Mouse (Mus musculus) forebrain, embryonic 11.5 days (tissue): Measurements from ENCODE around the gene Sec24d. TPM values are rescaled to one million over a fixed set of nuclear protein-coding genes. Genes with fewer than 3 reads are reported as not detected.

Experiments
- ATAC-seq: fragments of 200-750 bp; cut with Nextera tagmentation; replicated peaks from 2 replicates; pipeline ENCODE4 v1.8.0; 2017; ENCODE audit warnings: moderate TSS enrichment; ENCODE audit not compliant: low FRiP score
- DNase-seq: peaks from one replicate; pipeline ENCODE4 v3.0.0-alpha.2; 2017; ENCODE audit warnings: low spot score
- H3K27ac ChIP-seq: fragments of 300-500 bp; sonication (generic); 2 replicates; pipeline ENCODE4 v1.5.1; 2014; ENCODE audit warnings: low read depth, low read length
- H3K27me3 ChIP-seq: fragments of 300-500 bp; sonication (generic); 2 replicates; pipeline ENCODE4 v1.6.1; 2014; ENCODE audit warnings: mild to moderate bottlenecking, low read length, mixed read lengths; ENCODE audit not compliant: control insufficient read depth, insufficient read depth
- H3K36me3 ChIP-seq: fragments of 300-500 bp; sonication (generic); 2 replicates; pipeline ENCODE4 v1.6.1; 2014; ENCODE audit warnings: mild to moderate bottlenecking, low read length, moderate library complexity, mixed read lengths; ENCODE audit not compliant: control insufficient read depth, insufficient read depth
- H3K4me1 ChIP-seq: fragments of 300-500 bp; sonication (generic); replicated peaks from 2 replicates; pipeline ENCODE4 v1.6.1; 2014; ENCODE audit warnings: low read length, mixed read lengths; ENCODE audit not compliant: control insufficient read depth, insufficient read depth
- H3K4me2 ChIP-seq: fragments of 300-500 bp; sonication (generic); 2 replicates; pipeline ENCODE4 v1.6.1; 2014; ENCODE audit warnings: low read depth, mild to moderate bottlenecking, low read length, moderate library complexity, mixed read lengths; ENCODE audit not compliant: severe bottlenecking
- H3K4me3 ChIP-seq: fragments of 300-500 bp; sonication (generic); 2 replicates; pipeline ENCODE4 v1.5.1; 2014; ENCODE audit warnings: low read depth, low read length
- H3K9ac ChIP-seq: fragments of 300-500 bp; sonication (generic); 2 replicates; pipeline ENCODE4 v1.6.1; 2014; ENCODE audit warnings: low read length
- H3K9me3 ChIP-seq: fragments of 300-500 bp; sonication (generic); 2 replicates; pipeline ENCODE4 v1.6.1; 2016; ENCODE audit warnings: low read length, mixed read lengths; ENCODE audit not compliant: control insufficient read depth
- WGBS: fragments of 180-500 bp; shearing (Covaris S2); extraction: QIAGEN DNeasy Blood & Tissue Kit; methylation state at CpG from one replicate; pipeline ENCODE4 v1.1.7; 2014; 5-methylcytosine and 5-hydroxymethylcytosine counted together
- polyA plus RNA-seq: library from polyadenylated mRNA; unstranded; fragments of >200 nt; fragmentation: Nextera tagmentation; extraction: Ambion mirVana; gene quantifications from 2 replicates; pipeline ENCODE4 v1.2.1, GENCODE M21; 2014

Sec24d gene
- polyA plus RNA-seq, 1 experiment from 2014 or later: 18.2 TPM

DNA sequence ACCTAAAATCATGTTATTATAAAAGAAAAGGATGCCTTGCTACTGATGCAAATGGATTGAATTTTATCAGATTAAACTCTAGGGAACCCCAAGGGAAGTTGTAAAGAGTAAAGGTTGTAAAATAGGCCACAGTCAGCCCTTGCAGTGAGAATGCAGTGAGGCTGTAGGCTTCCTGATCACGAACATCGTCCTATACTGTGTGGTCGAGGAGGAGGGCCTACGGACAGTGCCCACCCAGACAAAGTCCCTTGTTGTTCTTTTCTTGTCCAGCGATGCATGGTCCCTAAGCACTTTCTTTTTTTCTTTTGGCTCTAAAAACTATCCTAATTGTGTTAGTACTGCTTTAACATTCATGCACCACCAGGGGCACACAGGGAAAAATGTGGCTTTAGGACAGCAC, 145.9 kb downstream of the Sec24d start:
- no peak overlapping the region for H3K4me2 ChIP-seq
- no peak overlapping the region for H3K4me3 ChIP-seq
- H3K27ac ChIP-seq: no peak overlapping the region
- no peak overlapping the region for H3K9ac ChIP-seq
- ATAC-seq: no peak
- no peaks in the 10 kb centered on the region for H3K9me3 ChIP-seq
- H3K4me1 ChIP-seq: no peaks in the 10 kb centered on the region
- no peaks in the 10 kb centered on the region for H3K27me3 ChIP-seq
- H3K36me3 ChIP-seq: no peaks in the 10 kb centered on the region
- WGBS: 25% methylated on average over 5 of the region's 5 CpGs
- no peak for DNase-seq

Other genes starting within 250 kb of the Sec24d start
- not detected in 2 replicates for gene Myoz2, start 232.4 kb upstream of the Sec24d start, polyA plus RNA-seq
- 2.0 and 3.7 TPM in 2 replicates for gene Synpo2, start 31.3 kb upstream of the Sec24d start, polyA plus RNA-seq
- gene Mettl14, start 118.7 kb downstream of the Sec24d start, polyA plus RNA-seq: 33.5 and 35.1 TPM in 2 replicates
- 1.1 and 1.7 TPM in 2 replicates for gene Prss12, start 179.5 kb downstream of the Sec24d start, polyA plus RNA-seq